Mouse (Mus musculus) forebrain, embryonic 16.5 days (tissue): ENCODE results near the gene Cux1. TPM values are rescaled to one million over a fixed set of nuclear protein-coding genes. Genes with fewer than 3 reads are reported as not detected.

Experiments used
- ATAC-seq: fragments of 200-750 bp; cut with Nextera tagmentation; 2 replicates; pipeline ENCODE4 v1.8.0; 2017; ENCODE audit warnings: mild to moderate bottlenecking, moderate library complexity
- H3K27ac ChIP-seq: fragments of 300-500 bp; sonication (generic); 2 replicates; pipeline ENCODE4 v1.5.1; 2014; ENCODE audit warnings: low read length, control low read depth
- H3K27me3 ChIP-seq: fragments of 300-500 bp; sonication (generic); replicated peaks from 2 replicates; pipeline ENCODE4 v1.6.1; 2014; ENCODE audit warnings: low read length; ENCODE audit not compliant: control insufficient read depth, insufficient read depth
- H3K36me3 ChIP-seq: fragments of 300-500 bp; sonication (generic); 2 replicates; pipeline ENCODE4 v1.6.1; 2014; ENCODE audit not compliant: control insufficient read depth, insufficient read depth
- H3K4me1 ChIP-seq: fragments of 300-500 bp; sonication (generic); replicated peaks from 2 replicates; pipeline ENCODE4 v1.6.1; 2014; ENCODE audit warnings: low read length; ENCODE audit not compliant: control insufficient read depth, insufficient read depth
- H3K4me2 ChIP-seq: fragments of 300-500 bp; sonication (generic); 2 replicates; pipeline ENCODE4 v1.6.1; 2014; ENCODE audit warnings: mild to moderate bottlenecking, low read length, control low read depth
- H3K4me3 ChIP-seq: fragments of 300-500 bp; sonication (generic); replicated peaks from 2 replicates; pipeline ENCODE4 v1.5.1; 2014; ENCODE audit warnings: mild to moderate bottlenecking, low read length, control low read depth
- H3K9ac ChIP-seq: fragments of 300-500 bp; sonication (generic); replicated peaks from 2 replicates; pipeline ENCODE4 v1.6.1; 2014; ENCODE audit warnings: low read depth, low read length, control low read depth
- H3K9me3 ChIP-seq: fragments of 300-500 bp; sonication (generic); 2 replicates; pipeline ENCODE4 v1.6.1; 2016; ENCODE audit warnings: low read length; ENCODE audit not compliant: control insufficient read depth
- WGBS: fragments of 180-500 bp; shearing (Covaris S2); extraction: QIAGEN DNeasy Blood & Tissue Kit; methylation state at CpG from one replicate; pipeline ENCODE4 v1.1.7; 2014; 5-methylcytosine and 5-hydroxymethylcytosine counted together
- polyA plus RNA-seq: library from polyadenylated mRNA; unstranded; fragments of >200 nt; fragmentation: Nextera tagmentation; extraction: Ambion mirVana; gene quantifications from 2 replicates; pipeline ENCODE4 v1.2.1, GENCODE M21; 2015

Cux1 gene
- polyA plus RNA-seq, 1 experiment from 2014 or later = 138 TPM

DNA sequence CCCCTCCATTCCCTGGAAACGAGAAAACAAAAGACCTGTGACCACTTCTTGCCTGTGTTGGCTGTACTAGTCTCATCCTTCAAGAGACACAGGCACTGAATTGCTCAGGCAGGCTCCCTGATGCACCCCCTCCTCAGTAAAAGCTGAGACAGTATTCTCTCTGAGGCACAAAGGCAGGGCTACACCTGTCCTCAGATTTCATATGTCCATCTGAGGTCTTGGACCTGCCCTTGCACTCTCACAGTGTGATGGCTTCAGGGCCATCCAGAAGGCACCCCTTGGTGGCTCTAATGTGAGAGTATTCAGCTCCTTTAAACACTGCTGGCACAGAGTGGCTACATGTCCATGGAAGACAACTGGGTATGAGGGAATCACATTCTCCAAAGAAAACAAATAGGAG, 32.1 kb downstream of the Cux1 start:
- no peak for ATAC-seq
- WGBS = 68% methylated on average over 1 of the region's 1 CpGs
- no peak overlapping the region for H3K9ac ChIP-seq

DNA sequence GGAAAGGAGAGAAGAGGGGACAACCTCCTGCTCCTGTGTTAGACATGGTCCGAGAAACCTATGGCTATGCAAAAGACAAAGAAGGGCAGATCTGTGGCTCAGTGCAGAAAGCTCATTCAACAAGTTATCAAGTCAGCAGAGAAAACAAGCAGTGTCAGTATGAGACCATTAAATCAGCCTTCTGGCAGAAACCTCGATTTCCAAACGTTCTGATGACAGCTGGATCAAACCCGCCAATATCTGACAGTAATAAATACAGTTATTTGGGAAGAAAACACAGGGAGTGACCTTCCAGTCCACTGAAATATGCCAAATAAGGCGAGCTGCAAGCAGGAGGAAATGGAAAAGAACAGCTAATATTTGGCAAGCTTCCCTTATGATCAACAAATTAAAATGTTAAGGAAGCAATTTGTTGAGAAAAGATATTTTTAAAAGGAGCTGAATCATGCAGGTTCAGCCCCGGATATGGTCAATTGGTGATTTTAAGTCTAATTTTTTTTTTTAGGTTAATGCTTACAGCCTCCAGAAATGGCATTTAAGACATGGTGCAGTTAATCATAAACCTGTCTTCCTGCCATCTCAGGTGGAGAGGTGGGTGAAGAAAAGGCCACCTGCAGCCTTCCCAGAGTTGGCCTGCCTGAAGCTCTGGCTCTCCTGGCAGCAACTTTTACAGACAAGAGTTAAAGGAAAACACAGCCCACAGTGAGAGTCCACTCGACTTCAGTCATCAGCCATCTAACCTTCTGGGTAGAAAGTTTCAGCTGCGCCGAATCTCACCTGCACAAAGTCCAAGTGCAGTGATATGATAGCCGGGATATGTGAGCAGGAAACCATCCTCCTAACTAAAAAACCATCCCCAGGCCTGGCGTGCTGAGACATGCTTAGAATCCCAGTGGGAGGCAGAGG, 33.7 kb downstream of the Cux1 start:
- H3K27ac ChIP-seq = no peak overlapping the region
- H3K4me3 ChIP-seq = no peak overlapping the region
- no peak overlapping the region for H3K4me2 ChIP-seq
- no peaks in the 10 kb centered on the region for H3K36me3 ChIP-seq
- H3K9ac ChIP-seq = no peak overlapping the region
- WGBS = 87% methylated on average over 11 of the region's 11 CpGs
- H3K4me1 ChIP-seq = peaks cover 9% of the 10 kb centered on the region; the same call in 1 of the 2 replicates
- ATAC-seq = no peak
- no peaks in the 10 kb centered on the region for H3K9me3 ChIP-seq
- no peaks in the 10 kb centered on the region for H3K27me3 ChIP-seq

More for the DNA sequence above, 32.1 kb downstream of the Cux1 start:
- H3K4me3 ChIP-seq = no peak overlapping the region
- no peaks in the 10 kb centered on the region for H3K27me3 ChIP-seq
- H3K9me3 ChIP-seq = no peaks in the 10 kb centered on the region
- peaks cover 6% of the 10 kb centered on the region; the same call in 1 of the 2 replicates for H3K4me1 ChIP-seq
- no peaks in the 10 kb centered on the region for H3K36me3 ChIP-seq
- H3K4me2 ChIP-seq = no peak overlapping the region
- no peak overlapping the region for H3K27ac ChIP-seq

DNA sequence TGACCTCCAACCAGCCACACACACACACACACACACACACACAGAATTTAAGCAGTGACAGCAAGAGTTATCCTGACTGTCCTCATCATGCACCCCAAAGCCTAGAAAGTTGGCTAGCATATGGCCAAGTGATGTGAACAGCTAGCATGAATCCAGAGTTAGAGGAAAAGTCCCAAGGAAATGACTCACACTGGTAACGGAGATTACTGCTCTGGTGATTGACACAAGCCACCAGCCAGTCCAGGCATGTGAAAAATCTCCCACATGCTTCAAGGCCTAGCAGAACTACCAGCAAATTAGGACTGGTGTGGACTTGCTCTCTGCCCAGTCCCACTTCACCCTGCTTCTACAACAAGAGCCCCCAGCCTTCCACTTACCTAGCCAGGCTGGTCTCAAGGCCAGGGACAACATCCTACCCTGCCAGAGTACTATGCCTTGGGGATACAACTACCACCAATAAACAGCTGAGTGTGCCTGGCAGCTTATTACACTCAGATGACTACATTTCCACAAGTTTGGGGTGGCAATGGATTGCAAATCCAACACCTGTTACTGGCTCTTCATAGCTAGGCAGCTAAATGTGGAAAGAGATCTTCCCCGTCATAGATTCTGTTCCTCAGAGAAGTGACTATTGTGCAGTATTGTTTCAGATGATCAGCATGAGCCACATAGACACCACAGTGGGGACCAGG, 35.5 kb downstream of the Cux1 start:
- Histone ChIP-seq H3K27me3 (no peaks in the 10 kb centered on the region), H3K27ac (no peak overlapping the region), H3K9ac (no peak overlapping the region), H3K36me3 (no peaks in the 10 kb centered on the region), H3K9me3 (no peaks in the 10 kb centered on the region), H3K4me1 (peaks cover 9% of the 10 kb centered on the region; the same call in 1 of the 2 replicates), H3K4me2 (no peak overlapping the region), H3K4me3 (no peak overlapping the region)
- ATAC-seq = no peak
- 81% methylated on average over 2 of the region's 2 CpGs for WGBS

DNA sequence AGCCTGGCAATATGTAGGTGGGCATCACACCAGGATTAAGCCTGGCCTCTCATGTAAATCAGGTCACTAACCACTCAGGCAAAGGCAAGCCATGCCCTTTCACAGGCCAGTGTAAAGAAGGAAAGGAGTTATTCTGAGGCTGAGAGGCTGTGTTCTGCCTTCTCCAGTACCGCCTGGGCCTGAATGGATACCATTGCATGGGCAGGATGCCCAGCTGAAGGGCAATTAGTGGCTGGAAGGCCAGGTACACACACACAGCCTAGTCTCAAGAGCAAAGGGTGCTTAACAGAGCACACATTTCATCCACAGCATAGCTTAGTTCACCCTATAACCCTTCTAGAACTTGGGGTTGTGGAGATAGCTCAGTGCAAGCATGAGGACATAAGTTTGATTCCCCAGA, 36.4 kb downstream of the Cux1 start:
- no peaks in the 10 kb centered on the region for H3K9me3 ChIP-seq
- no peak overlapping the region for H3K4me3 ChIP-seq
- peaks cover 9% of the 10 kb centered on the region; the same call in 1 of the 2 replicates for H3K4me1 ChIP-seq
- no peaks in the 10 kb centered on the region for H3K36me3 ChIP-seq
- H3K27ac ChIP-seq = no peak overlapping the region
- no peak overlapping the region for H3K9ac ChIP-seq
- H3K4me2 ChIP-seq = no peak overlapping the region
- WGBS = 43% methylated on average over 1 of the region's 1 CpGs
- no peaks in the 10 kb centered on the region for H3K27me3 ChIP-seq
- no peak for ATAC-seq

DNA sequence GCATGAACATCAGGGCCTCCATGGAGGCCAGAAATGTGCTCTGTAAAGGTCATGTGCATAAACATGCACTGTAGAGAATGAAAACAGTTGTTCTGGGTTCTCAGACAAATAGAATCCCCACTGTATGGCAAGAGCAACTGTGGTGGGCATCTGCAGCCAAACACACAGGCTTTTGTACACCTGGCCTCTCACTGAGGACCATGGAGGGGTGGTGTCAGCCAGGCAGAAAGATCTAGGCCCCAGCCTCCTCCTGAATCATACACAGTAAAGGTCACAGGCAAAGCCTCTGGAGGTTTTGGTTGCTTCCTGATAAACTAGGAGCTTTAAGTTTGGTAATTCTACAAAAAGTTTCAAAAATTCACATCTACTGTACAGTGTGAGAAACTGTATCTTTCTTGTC, 38.1 kb downstream of the Cux1 start:
- Histone ChIP-seq H3K9me3 (no peaks in the 10 kb centered on the region), H3K4me2 (no peak overlapping the region), H3K9ac (no peak overlapping the region), H3K4me1 (peaks cover 5% of the 10 kb centered on the region; the same call in 1 of the 2 replicates), H3K27ac (no peak overlapping the region), H3K27me3 (no peaks in the 10 kb centered on the region), H3K36me3 (no peaks in the 10 kb centered on the region), H3K4me3 (no peak overlapping the region)
- ATAC-seq = no peak

DNA sequence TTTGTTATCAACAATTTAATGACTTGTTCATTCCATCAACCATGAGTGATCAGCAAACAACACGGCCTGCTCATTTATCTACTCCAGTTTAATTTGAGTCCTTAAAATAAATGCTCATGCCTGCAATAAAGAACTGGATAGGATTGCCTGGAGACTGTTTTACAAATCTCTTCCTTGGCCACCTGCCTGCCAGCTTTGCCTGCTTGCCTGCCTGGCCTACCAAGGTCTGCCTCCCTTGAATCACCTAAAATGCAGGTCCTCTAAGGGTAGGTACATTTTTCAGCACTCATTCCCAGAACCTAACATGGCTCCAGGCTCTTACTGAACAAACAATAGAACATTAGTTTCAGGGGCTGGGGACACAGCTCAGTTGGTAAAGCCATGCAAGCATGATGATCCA, 39.4 kb downstream of the Cux1 start:
- WGBS = 80% methylated on average over 1 of the region's 1 CpGs
- no peak overlapping the region for H3K9ac ChIP-seq
- H3K27me3 ChIP-seq = no peaks in the 10 kb centered on the region
- no peak overlapping the region for H3K4me3 ChIP-seq
- H3K9me3 ChIP-seq = no peaks in the 10 kb centered on the region
- no peak overlapping the region for H3K4me2 ChIP-seq
- no peaks in the 10 kb centered on the region for H3K36me3 ChIP-seq
- no peak overlapping the region for H3K27ac ChIP-seq
- ATAC-seq = no peak
- peaks cover 8% of the 10 kb centered on the region; the same call in 1 of the 2 replicates for H3K4me1 ChIP-seq

DNA sequence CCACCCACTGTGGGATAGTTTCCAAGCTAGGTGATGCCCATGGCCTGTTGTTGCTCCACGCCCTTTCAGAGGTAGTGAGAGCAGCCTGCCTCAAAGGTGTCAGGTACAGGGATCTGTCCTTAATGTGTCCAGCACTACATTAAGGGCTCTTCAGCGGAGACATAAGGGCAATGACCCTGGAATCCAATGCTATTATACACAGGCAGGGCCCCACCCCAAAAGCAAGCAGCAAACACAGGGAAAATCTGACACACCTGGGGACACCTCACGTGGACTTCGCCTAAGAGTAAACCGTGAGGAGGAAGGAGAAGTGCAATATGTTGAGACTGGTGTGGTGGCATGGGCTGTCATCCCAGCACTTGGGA, 40.8 kb downstream of the Cux1 start:
- no peak overlapping the region for H3K9ac ChIP-seq
- H3K9me3 ChIP-seq = no peaks in the 10 kb centered on the region
- WGBS = 93% methylated on average over 5 of the region's 5 CpGs
- ATAC-seq = no peak
- no peak overlapping the region for H3K4me2 ChIP-seq
- H3K4me3 ChIP-seq = no peak overlapping the region
- H3K4me1 ChIP-seq = peaks cover 8% of the 10 kb centered on the region; the same call in 1 of the 2 replicates
- H3K36me3 ChIP-seq = no peaks in the 10 kb centered on the region
- H3K27me3 ChIP-seq = no peaks in the 10 kb centered on the region
- no peak overlapping the region for H3K27ac ChIP-seq

DNA sequence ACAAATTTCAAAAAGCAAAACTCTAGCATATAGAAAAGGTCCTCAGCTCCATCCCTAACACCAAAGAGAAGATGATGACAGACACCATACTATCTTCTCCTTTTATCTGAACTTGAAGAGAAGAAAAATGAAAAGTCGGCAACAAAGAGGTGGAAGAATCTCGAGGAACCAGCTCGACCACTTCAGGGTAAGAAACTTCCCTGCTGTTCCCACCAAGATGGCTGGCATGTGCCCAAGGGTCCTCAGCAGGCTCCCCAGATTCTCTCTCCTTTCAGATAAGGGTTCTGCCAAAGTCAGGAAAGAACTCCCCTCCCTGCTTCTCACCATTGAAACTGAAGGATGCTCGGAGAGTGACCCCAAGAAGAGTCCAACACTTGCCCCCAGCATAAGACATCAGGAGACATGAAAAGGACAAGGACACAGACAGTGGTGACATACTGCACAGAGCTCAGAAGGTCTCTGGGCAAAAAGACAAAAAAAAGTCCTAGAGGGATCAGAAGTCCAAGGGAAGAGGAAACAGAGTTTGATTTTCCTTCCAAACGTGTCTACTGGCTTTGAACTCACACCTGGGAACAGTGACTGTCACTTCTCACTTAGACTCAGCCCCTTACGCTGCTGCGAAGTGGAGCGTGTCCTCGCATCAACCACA, 41.3 kb downstream of the Cux1 start:
- Histone ChIP-seq H3K36me3 (no peaks in the 10 kb centered on the region), H3K4me1 (peaks cover 7% of the 10 kb centered on the region; the same call in 1 of the 2 replicates), H3K4me2 (no peak overlapping the region), H3K27me3 (no peaks in the 10 kb centered on the region), H3K27ac (no peak overlapping the region), H3K4me3 (no peak overlapping the region), H3K9me3 (no peaks in the 10 kb centered on the region), H3K9ac (no peak overlapping the region)
- ATAC-seq = no peak
- 87% methylated on average over 9 of the region's 9 CpGs for WGBS

DNA sequence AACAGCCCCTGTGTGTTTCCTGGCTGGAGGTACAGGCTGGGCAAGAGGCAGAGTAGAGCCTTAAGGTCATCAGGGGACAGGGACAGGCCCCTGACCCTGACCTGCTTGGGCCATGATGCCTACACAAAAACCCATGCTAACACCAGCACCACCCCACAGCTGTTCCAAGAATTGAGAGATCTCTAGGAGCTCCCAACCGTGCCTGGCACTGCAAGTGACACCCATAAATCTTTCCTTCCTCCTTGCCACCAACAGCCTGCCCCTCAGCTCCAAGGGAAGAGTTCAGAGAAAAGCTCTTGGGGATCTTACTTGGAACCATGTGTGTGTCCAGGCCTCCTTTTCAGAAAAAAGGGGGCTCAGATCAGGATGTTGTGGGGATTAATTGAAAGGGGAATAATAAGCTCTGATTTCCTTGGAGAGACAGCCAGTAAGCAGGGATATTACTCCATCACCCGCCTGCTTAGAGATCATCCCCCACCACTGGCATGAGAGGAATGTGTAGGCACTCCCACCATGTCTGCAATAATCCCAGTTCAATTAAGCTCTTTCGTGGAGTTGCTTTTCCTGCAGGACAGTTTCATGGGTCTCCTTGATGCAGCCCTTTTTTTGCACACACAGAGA, 44.3 kb downstream of the Cux1 start:
- Histone ChIP-seq H3K27me3 (no peaks in the 10 kb centered on the region), H3K4me2 (no peak overlapping the region), H3K36me3 (no peaks in the 10 kb centered on the region), H3K4me3 (no peak overlapping the region), H3K4me1 (peaks cover 3% of the 10 kb centered on the region; the same call in 1 of the 2 replicates), H3K9ac (no peak overlapping the region), H3K9me3 (no peaks in the 10 kb centered on the region), H3K27ac (no peak overlapping the region)
- no peak for ATAC-seq
- 30% methylated on average over 3 of the region's 3 CpGs for WGBS
